Mouse (Mus musculus) megakaryocyte, embryonic 14.5 days (primary cell): ENCODE results near the gene Neurod2.

Experiments used
- FLI1 ChIP-seq: IDR thresholded peaks from 2 replicates; pipeline ENCODE4 v1.6.1; 2012; ENCODE audit warnings: low read length, inconsistent platforms, mixed read lengths
- GATA1 ChIP-seq: IDR thresholded peaks from 3 replicates; pipeline ENCODE4 v1.6.1; 2012; ENCODE audit warnings: mixed read lengths, low read length, inconsistent platforms, borderline replicate concordance

DNA sequence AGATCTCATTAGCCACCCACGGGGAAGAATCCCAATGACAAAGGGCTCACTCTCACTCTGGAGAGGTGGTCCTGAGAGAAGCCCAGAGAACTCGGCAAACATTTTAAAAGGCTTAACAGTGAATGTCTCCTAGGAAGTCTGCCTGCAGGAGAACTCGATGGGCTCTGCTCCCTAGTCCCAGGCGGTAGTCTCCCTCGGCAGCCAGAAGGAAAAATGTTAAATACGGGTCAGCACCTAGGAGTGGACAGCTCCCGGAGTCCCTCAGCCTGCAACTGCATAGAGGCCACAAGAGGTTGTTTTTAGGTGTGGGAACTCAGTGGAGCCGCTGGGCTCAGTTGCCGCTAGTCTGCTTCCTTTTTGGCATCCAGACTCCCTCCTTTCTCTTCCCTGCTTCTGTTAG, 5.5 kb downstream of the Neurod2 start:
- TF ChIP-seq GATA1 (no peak), FLI1 (no peak)
